ENCODE assay signal across 24 mouse cellular contexts in the genomic region with DNA sequence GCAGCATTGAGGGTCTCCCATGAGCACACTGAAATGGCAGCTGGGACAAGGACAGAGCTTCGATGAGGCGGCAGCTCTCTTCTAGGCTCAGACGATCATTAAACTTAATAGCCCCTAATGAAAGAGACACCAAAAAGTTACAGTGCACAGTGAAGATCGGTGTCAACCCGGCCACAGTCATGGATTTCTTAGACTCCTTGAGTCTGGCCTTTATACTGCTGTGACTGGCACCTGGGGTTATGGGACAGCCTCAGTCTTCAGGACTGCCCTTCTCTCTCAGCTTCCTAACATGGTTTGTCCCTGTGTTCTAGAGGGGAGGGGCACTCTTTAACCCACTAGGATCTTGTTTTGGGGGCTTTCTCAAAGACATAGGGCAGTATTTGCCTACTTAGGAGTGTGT.
"Had no signal": no experiment of that assay in that cellular context is flagged by ENCODE, and none has a peak within 500 bp of the region (broad histone marks: within the 10 kb centered on the region; RNA-seq: fewer than 3 reads in every experiment).

No protein-coding gene starts in this region.

- H3K4me3 ChIP-seq: heart, adult 2 months; heart, embryonic 13.5 days; heart, embryonic 15.5 days; hindbrain, embryonic 13.5 days; hindbrain, embryonic 15.5 days; liver, embryonic 13.5 days; liver, embryonic 15.5 days had no signal

- H3K4me1 ChIP-seq: heart, embryonic 13.5 days; hindbrain, embryonic 15.5 days; liver, embryonic 15.5 days had no signal

- DNase-seq: forebrain, postnatal 0 days; gastrocnemius, postnatal 14 days; gastrocnemius, postnatal 36 days; heart, adult 11 months; heart, adult 2 months; heart, postnatal 14 days; heart, postnatal 36 days; kidney, adult 2 months; kidney, postnatal 10 days; layer of hippocampus, adult 9-11 months; layer of hippocampus, postnatal 36 days; left cerebral cortex, postnatal 4 days; liver; liver, embryonic 13.5 days; liver, postnatal 0 days had no signal

- H3K36me3 ChIP-seq: heart, embryonic 15.5 days; liver, embryonic 13.5 days; liver, embryonic 15.5 days had no signal

- H3K27ac ChIP-seq: heart, adult 2 months; heart, embryonic 13.5 days; heart, embryonic 15.5 days; hindbrain, embryonic 13.5 days; hindbrain, embryonic 15.5 days; hindbrain, postnatal 0 days; liver, embryonic 13.5 days; liver, embryonic 15.5 days had no signal

- H3K4me2 ChIP-seq: heart, embryonic 11.5 days; heart, embryonic 13.5 days; heart, embryonic 15.5 days; hindbrain, embryonic 13.5 days; hindbrain, embryonic 15.5 days; liver, embryonic 11.5 days; liver, embryonic 13.5 days; liver, embryonic 15.5 days had no signal

- H3K9me3 ChIP-seq: heart, embryonic 13.5 days; heart, embryonic 15.5 days; hindbrain, embryonic 13.5 days; hindbrain, embryonic 15.5 days; liver, embryonic 13.5 days; liver, embryonic 15.5 days had no signal

- H3K9ac ChIP-seq: forebrain, postnatal 0 days; heart, embryonic 13.5 days; heart, embryonic 15.5 days; hindbrain, embryonic 13.5 days; hindbrain, embryonic 15.5 days; liver, embryonic 13.5 days; liver, embryonic 15.5 days; liver, postnatal 0 days had no signal

- H3K27me3 ChIP-seq: heart, embryonic 13.5 days; heart, embryonic 15.5 days; hindbrain, embryonic 13.5 days; hindbrain, embryonic 15.5 days; liver, embryonic 13.5 days; liver, embryonic 15.5 days had no signal

- ATAC-seq: forebrain, postnatal 0 days; hindbrain, postnatal 0 days; intestine, embryonic 16.5 days; liver, postnatal 0 days had no signal
